Mouse (Mus musculus) heart, postnatal 25 days (tissue): ENCODE measurements around the gene Rabep1. TPM values are rescaled to one million over a fixed set of nuclear protein-coding genes. Genes with fewer than 3 reads are reported as not detected.
"Not testable (repeated sequence)": the region's sequence is repeated elsewhere in the genome, so short reads cannot be mapped to it uniquely, and the experiment has no call there.

ENCODE experiments used
- DNase-seq: peaks from one replicate; pipeline ENCODE4 v3.0.0; 2022; ENCODE audit warnings: low spot score
- intact Hi-C: fragments of 180-260 bp; cut with DNase I; formaldehyde crosslinking; loops from one replicate; pipeline ENCODE4 v1.15.1; 2025
- total RNA-seq, 2 experiments: library from RNA; stranded (reverse); gene quantifications; 2 replicates each; pipeline ENCODE4 v1.2.3; 2021

Gene Rabep1
- total RNA-seq, 2 experiments from 2014 or later, result 35.8 to 36.8 TPM

DNA sequence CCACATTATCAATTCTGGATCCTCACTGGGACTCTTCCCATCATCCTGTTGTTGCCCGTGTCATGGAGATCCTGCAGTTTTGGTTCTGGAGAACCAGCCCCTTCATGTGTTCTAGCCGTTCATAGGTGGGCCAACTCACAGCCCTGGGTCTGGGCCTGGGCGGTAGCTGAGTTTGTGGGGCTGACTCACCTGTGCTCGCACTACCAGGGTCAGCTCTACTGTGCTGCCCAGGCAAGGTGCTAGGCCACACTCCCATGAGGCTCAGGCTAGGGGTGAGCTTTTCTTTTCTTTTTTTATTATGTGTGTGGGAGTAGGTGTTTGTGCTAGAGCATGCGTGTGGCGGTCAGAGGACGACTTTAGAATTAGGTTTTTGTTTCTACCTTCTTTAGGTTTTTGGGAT is 33.1 kb downstream of the Rabep1 start:
- intact Hi-C loops, result no loop called here
- DNase-seq, result no peak

DNA sequence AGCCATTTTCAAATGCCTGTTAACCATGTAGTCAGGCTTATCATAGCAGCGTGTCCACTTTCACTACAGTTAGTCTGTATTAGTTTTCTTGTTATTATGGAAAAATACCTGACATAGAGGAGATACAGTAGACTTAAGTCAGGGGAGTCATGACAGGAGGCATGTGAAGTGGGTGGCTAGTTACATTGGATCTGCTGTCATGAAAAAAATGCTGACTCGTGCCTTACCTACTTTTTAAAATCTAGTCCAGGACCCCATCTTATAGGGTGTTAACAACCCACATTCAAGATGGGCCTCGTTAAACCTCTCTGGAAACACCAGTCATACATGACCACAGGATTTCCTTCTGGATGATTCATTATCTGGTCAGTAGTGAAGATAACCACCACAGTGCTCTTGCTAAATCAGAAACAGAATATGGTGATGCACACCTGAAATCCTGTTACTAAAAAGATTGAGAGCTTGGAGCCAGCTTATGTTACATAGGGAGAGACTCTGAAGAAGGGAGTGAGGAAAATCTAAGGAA is 38.4 kb downstream of the Rabep1 start:
- intact Hi-C loops, result loop anchor here (5.0 kb wide), 1 partner anchor 36 kb away; no protein-coding TSS in a partner anchor

DNA sequence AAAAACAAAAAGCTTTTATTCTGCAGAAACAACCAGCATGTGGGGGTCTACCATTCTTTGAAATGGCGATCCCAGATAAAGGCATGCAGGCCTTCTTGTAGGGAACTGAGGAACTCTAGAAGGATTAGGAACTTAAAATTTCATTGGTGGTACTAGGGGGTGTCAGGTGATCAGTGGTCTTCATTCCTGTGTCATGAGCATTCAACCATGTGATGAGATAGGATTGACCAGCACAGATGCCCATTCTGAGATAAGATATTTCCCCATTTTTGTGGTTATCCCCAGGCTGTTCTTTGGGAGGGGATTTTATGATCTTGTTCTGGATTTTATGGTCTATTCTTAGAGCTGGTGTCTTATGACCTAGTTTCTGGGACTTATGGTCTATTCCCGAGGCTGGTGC is 46.1 kb downstream of the Rabep1 start:
- intact Hi-C loops, result no loop called here
- DNase-seq, result no peak

More for the DNA sequence above, 38.4 kb downstream of the Rabep1 start:
- no peak for DNase-seq

DNA sequence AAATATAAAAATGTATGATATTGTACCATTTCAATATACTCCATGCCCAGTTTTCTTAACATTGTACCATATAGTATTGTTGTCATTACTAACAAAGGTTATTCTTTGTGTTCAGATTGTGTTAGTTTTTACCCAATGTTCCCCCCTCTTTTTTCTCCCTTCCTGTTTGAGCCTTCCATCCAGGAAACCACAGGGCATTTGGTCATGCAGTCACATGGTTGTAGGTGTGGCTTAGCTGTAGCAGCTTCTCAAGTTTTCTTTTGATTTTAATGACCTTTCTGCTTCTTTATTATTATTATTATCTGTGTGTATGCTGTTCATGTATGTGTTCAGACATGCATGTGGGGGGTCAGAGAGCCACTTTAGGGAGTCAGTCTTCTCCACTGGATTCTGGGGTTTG is 47.0 kb downstream of the Rabep1 start:
- no peak for DNase-seq
- intact Hi-C loops, result no loop called here

DNA sequence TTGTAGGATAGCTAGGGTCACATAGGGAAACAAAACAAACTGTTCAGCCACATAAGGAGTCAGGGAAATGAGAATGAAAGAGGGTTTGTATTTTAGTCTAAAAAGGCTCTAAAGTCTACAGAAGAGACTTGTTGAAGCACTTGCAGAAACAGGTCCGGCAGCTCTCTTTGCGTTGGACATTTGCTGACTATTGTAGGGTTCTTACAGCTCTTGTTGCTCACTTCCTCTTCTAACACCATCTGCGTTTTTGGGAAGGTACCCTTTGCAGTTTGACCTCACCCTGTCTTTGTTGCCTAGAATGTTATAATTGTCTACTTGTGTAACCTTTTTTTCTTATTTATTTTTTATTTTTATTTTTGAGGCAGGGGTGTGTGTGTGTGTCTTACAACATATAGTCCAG is 53.1 kb downstream of the Rabep1 start:
- intact Hi-C loops, result no loop called here
- DNase-seq, result no peak

DNA sequence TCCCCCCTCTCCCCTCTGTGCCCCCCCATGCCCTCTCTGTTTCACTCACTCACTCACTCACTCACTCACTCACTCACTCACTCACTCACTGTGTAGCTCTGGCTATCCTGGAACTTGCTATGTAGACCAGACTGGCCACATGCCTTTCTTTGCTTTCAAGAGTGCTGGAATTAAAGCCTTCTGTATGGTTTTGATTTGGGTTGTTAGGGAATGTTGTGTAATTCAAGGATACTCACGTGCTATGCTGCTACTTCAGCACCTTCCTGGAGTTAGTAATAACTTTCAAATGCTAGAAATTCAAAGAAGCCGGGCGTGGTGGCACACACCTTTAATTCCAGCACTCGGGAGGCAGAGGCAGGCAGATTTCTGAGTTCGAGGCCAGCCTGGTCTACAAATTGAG is 53.6 kb downstream of the Rabep1 start:
- DNase-seq, intact Hi-C loops: not testable (repeated sequence)

DNA sequence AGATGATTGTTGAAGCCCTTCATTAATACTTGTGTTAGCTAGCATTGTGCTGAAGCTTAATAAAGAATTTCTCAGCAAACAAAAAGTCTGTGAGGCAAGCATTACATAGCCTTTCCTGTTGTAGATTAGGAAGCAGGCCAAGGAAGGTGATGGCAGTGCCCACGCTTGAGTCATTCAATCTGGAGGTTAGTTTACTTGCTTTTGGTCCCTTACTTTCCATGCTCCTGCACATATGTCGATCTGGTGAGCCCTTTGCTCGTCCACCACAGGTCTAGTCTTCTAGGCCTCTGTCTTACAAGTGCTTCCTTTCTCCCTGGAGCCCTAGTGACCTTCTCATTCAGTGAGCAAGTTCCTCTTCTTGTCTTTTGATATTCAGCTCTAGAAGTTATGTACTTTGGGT is 62.1 kb downstream of the Rabep1 start:
- intact Hi-C loops, result no loop called here
- DNase-seq, result no peak

DNA sequence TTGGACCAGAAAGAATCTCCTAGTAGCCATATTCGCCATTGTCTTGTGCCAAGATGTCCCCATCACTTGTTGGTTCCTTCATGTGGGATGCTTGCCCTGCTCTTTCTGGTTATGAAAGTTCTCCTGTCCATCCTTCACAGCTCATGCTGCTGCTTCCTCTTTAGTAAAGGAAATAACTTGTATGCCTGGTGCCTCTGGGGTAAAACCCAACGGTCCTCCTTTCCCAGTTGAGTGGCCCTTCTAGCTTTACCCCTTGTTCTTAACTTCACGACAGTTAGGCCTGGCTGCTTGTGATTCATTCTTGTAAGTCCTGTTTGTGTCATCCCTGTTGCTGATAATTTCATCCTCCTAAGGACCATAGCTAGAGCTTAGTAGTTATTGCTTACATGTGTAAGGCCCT is 66.7 kb downstream of the Rabep1 start:
- intact Hi-C loops, result no loop called here

DNA sequence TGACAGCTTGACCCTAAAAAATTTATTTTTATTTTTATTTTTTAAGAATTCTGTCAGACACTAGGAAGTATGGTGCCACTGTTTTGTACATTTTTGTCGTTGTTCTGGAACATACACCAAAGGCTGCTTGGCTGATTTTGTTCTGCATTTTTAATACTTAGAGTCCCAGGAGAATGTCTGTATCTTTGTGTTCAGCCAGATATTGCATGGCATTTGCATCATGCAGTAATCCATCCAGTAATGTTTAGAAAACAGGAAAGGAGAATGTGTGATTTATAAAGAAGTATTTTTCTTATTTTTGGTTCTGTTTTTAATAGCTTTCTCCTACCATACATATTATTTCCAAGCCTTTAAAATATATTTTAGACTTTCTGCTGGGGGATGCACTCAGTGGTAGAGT is 67.3 kb downstream of the Rabep1 start:
- intact Hi-C loops, result no loop called here
- no peak for DNase-seq

More for the DNA sequence above, 66.7 kb downstream of the Rabep1 start:
- no peak for DNase-seq

DNA sequence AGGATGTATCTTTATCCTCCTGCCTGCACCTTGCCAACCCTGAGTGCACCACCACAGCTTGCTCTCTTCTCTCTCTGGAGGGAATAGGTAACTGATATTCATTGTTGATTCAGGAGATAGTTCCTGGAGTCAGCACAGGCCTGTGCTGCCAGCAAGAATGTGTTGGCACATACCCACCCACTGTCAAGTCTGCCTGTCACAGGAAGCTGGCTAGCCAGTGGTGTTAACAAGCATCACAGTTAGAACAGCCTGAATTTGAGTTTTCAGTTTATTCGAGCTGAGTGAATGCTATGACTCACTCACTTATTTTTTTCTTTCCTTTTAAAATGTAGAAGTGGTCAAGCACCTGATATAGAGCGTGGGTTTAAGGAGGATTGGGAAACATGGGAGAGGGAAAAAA is 73.3 kb downstream of the Rabep1 start:
- intact Hi-C loops, result no loop called here

DNA sequence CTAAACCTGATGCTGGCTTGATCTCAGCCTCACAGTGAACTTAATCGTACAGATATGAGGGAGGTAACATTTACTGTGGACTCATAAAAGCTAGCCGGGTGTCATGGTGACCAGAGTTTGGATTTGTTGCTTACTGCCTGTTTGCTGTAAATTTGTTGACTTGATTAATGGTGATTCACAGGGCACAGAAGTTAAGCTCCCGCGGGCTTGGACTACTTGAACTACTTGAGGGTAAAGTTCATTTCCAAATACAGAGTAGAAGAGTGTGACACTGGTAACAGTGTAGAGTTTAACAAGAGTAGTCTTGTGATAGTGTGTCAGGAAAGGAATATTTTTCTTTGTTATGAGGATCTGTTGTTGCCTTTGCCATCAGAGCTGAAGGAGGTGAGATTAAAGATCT is 74.9 kb downstream of the Rabep1 start:
- DNase-seq, result no peak
- intact Hi-C loops, result no loop called here

More for the DNA sequence above, 73.3 kb downstream of the Rabep1 start:
- DNase-seq, result no peak

DNA sequence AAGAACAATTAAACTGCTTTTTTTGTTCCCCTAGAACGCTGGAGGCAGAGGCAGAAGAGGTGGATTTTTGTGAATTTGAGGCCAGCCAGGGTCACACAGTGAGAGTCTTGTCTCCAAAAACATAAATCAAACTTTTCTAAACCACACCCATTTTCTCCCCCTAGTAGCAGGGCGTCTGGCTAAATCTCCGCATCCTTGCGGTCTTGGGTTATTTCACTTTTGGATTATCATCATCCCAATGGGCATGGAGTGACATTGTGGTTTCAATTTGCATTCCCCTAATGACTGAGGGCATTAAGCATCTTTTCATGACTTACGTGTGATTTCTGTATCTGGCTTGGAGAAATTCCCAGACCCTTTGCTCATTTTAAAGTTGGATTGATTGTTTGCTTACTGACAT is 86.9 kb downstream of the Rabep1 start:
- DNase-seq, result no peak
- intact Hi-C loops, result no loop called here

DNA sequence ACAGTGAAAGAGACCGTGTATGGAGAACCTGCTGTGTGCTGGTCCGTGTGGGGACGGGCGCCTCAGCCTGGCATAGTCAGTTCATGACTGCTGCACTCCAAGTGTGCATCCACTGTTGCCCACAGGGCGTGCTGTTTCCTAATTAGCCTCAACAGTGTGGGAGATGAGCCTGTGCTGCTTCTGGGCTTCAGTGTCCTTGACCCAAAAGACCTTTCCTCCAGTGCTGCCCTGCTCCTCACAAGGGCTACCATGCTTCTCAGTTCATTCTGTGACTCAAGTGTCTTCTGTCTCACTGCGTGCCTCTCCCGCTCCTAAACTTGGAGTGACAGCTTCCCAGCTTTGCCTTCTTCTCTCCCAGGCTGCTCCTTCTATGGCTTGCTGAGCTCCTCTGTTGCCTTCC is 90.7 kb downstream of the Rabep1 start:
- DNase-seq, result no peak
- intact Hi-C loops, result no loop called here

DNA sequence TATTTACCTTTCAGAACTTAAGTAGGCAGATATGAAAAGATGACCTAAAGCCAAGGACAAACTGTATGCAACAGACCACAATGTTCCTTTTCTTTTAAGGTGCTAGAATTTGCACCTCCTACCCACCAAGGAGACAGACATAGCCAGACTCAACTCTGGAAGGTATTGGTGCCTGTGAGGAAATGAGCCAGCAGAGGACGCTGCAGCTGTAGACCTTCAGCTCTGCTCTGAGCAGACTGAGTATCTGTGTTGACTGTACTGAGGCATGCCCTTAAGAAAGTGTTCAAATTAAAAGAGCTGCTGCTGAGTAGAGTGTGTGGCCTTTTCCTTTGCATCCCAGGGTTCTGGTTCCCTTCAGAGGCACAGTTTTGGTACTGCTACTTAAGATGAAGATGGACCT is 98.0 kb downstream of the Rabep1 start:
- intact Hi-C loops, result no loop called here

DNA sequence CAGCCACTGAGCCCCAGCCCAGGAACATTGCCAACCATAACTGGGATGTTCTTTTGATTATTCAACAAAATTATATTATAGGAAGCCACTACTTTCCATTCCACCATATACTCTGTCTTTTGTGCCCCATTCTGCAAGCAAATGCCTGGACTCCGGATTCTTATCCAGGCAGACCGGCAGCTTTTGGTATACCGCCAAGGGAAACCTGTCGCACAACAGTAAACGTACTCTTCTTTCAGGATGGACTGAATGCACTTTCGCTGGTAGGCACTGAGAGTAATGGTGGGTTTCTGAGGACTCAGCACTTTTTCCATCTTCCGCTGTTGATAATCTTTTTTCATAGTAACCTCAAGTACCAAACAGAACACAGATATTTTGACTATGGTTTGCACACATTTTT is 99.1 kb downstream of the Rabep1 start:
- intact Hi-C loops, result no loop called here
- DNase-seq, result no peak

More for the DNA sequence above, 98.0 kb downstream of the Rabep1 start:
- DNase-seq, result no peak

DNA sequence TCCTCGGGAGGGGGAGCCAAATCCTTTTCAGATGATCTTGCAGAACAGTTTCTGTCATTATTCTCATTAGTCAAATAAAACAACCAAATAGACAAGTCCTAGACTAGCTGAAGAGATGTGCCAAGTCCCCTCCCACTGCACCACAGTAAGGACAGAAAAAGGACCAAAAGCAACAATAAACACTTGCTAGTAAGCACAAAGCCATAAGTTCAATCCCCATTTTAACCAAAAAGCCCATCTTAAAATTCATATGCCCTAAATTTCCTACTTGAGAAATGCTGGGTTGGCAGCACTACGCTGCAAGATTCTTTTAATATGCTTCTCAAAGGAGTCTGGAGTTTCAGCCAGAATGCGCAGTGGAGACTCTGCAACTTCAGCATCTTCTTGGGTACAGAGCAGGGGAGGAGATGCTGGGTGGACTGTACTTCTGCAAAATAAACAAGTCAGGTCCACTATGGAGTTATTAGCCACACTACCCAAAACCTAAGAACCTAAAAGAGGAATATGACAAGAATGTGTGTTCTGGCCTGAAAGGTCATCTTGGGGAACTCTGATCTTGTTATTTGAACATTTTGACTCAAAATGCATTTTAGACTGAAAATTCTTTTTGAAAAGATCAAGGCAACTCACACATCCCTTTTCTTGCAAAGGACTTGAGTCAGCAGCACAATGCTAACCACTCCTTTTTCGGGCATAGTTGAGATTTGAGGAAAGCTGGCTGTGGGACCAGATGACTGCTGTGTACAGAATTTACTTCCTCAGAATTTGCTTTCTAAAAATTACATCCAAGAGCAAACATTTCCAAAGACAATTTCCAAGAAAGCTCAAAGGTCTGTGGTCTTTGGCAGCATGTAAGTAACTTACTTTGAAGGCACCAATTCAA is 100.6 kb downstream of the Rabep1 start:
- intact Hi-C loops, result no loop called here
- no peak for DNase-seq

DNA sequence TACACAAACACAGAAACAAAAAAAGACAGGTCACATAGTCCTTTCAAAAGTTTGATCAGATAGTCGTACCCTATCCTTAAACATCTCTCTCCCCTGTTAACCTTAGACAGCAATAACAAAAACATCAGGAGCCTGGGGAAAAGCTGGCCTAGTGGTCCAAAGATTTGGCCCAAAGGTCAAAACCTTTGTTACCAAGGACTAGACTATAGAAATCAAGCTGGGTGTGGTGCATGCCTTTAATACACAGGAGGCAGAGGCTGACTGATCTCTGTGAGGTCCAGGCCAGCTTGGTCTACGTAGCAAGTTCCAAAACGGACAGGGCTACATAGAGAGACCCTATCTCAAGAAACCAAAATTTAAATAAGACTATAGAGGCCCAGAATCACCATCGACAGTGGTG is 110.1 kb downstream of the Rabep1 start:
- intact Hi-C loops, result no loop called here
- no peak for DNase-seq

DNA sequence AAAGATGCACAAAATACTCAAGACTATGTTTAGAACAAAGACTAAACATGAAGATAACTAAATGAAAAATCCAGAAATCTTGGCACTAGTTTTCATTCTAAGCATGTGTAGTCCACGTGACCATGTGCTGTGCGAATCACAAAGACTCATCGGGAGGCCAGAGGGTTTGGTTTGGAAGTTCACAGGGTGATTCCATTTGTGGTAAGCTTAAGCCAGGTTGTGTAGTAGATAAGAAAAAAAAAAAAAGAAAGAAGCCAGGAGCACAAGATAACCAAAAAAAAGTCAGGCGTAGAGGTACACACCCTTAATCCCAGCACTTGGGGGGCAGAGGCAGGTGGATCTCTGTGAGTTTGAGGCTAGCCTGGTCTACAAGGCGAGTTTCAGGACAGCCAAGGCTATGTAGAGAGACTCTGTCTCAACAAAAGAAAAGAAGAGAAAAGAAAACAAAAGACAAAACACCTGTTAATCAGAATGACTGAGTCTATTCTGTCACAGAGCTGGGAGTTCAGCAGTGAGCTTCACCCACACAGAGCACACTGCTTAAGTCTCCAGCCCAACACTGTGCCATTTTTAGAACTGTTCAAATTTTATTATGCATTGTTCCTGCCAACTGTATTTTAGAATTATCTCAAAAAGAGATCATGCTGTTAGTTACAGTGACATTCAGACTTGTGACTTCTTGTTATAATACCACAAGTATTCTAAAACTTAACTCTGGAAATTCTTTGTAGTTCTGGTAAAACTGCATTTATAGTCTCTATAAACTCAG is 116.4 kb downstream of the Rabep1 start:
- intact Hi-C loops, result no loop called here
- DNase-seq, result no peak

DNA sequence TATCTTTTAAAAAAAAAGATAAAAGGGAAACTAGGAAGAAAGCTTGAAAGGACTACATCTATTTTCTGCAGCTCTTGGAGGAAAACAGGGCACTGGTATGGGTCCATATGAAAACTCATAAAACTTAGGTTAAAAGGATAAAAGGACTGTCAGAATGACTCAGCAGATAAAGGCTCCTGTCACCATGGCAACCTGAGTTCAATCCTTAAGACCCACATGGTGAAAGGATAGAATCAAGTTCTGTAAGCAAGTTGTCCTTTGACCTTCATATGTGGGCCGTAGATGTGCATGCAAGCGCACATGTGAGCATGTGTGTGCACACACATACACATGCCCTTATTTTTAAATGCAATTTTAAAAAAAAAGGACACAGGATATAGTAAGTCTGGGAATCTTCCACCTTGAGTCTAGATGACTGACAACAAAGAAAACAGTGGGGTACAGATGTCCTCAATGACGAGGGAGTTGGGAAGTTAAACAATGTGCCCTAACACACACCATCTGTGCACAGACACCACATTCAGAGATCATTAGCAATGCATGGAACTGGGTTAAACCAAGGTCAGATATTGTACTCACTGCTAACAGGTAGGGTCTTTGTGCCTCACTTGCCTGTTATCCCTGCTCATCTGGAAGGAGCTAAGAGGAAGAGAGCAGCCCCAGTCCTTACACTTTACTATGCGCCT is 119.8 kb downstream of the Rabep1 start:
- DNase-seq, result no peak
- intact Hi-C loops, result no loop called here

DNA sequence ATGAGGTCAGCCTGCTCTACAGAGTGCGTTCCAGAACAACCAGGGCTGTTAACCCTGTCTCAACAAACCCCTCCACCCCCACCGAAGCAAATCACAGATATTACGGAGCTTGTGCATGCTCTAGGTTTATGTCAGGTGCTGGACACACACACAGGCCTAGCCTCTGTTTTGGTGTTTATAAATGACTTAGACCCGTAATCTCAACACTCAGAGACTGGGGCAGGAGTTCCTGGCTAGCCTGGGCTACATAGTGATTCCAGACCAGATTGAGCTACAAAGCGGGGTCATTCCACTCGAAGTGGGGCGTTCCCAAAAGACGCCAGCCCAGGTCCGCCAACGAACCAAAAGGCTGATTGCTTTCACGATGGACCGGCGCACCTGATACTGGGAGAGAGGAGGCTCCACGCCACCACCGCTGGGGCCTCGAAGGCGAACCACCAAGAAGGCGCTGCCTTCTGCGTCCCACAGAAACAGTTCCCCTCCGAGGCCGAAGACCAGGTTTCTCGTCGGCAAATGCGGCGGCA is 124.8 kb downstream of the Rabep1 start:
- DNase-seq, result no peak
- intact Hi-C loops, result no loop called here
